Mouse (Mus musculus): Measurements from ENCODE around the gene H2-Eb1. TPM values are rescaled to one million over a fixed set of nuclear protein-coding genes. Genes with fewer than 3 reads are reported as not detected.

Gene H2-Eb1
- polyA plus RNA-seq, 1 experiment = 398 TPM

GRCm38 (mm10) chr17:34326373-34326772 is 20.7 kb downstream of the H2-Eb1 start:
- Histone ChIP-seq H3K36me3 (ENCODE audit: control insufficient read depth, insufficient read depth, low read length) (no peaks in the 10 kb centered on the region), H3K4me1 (ENCODE audit: control insufficient read depth, insufficient read depth, insufficient read length, low read length) (no peaks in the 10 kb centered on the region), H3K4me3 (ENCODE audit: low read depth, low read length) (no peak overlapping the region), H3K27ac (ENCODE audit: insufficient read depth, low read depth, low read length) (no peak overlapping the region), H3K27me3 (ENCODE audit: control insufficient read depth, insufficient read depth, low read length) (no peaks in the 10 kb centered on the region)
- TF ChIP-seq CTCF (IDR thresholded peaks at IDR 0.05; ENCODE audit: extremely low read depth, insufficient read length, insufficient replicate concordance, low read depth, low read length) = no peak
- TF ChIP-seq POLR2A (IDR thresholded peaks at IDR 0.05; ENCODE audit: low read depth, low read length) = no peak
- WGBS = 74% methylated on average over 3 of the region's 3 CpGs

GRCm38 (mm10) chr17:34329807-34330206 is 24.1 kb downstream of the H2-Eb1 start:
- Histone ChIP-seq H3K36me3 (ENCODE audit: control insufficient read depth, insufficient read depth, low read length) (no peaks in the 10 kb centered on the region), H3K27ac (ENCODE audit: insufficient read depth, low read depth, low read length) (no peak overlapping the region), H3K4me3 (ENCODE audit: low read depth, low read length) (no peak overlapping the region), H3K4me1 (ENCODE audit: control insufficient read depth, insufficient read depth, insufficient read length, low read length) (no peaks in the 10 kb centered on the region), H3K27me3 (ENCODE audit: control insufficient read depth, insufficient read depth, low read length) (no peaks in the 10 kb centered on the region)
- TF ChIP-seq CTCF (IDR thresholded peaks at IDR 0.05; ENCODE audit: extremely low read depth, insufficient read length, insufficient replicate concordance, low read depth, low read length) (no peak), POLR2A (IDR thresholded peaks at IDR 0.05; ENCODE audit: low read depth, low read length) (no peak)
- WGBS = 72% methylated on average over 2 of the region's 2 CpGs

- Histone ChIP-seq H3K27ac (ENCODE audit: insufficient read depth, low read depth, low read length) (no peak overlapping the region), H3K4me1 (ENCODE audit: control insufficient read depth, insufficient read depth, insufficient read length, low read length) (no peaks in the 10 kb centered on the region), H3K27me3 (ENCODE audit: control insufficient read depth, insufficient read depth, low read length) (no peaks in the 10 kb centered on the region), H3K36me3 (ENCODE audit: control insufficient read depth, insufficient read depth, low read length) (no peaks in the 10 kb centered on the region), H3K4me3 (ENCODE audit: low read depth, low read length) (no peak overlapping the region)
- no peak for TF ChIP-seq POLR2A (IDR thresholded peaks at IDR 0.05; ENCODE audit: low read depth, low read length)
- TF ChIP-seq CTCF (IDR thresholded peaks at IDR 0.05; ENCODE audit: extremely low read depth, insufficient read length, insufficient replicate concordance, low read depth, low read length) = no peak
- WGBS = 95% methylated on average over 1 of the region's 1 CpGs
These were observed 25.5 kb downstream of the H2-Eb1 start for GRCm38 (mm10) chr17:34331200-34331599.

GRCm38 (mm10) chr17:34340619-34341402 is 35.1 kb downstream of the H2-Eb1 start:
- WGBS = 58% methylated on average over 3 of the region's 3 CpGs
- no peaks in the 10 kb centered on the region for H3K36me3 ChIP-seq (ENCODE audit: control insufficient read depth, insufficient read depth, low read length)
- TF ChIP-seq POLR2A (IDR thresholded peaks at IDR 0.05; ENCODE audit: low read depth, low read length) (no peak), CTCF (IDR thresholded peaks at IDR 0.05; ENCODE audit: extremely low read depth, insufficient read length, insufficient replicate concordance, low read depth, low read length) (no peak)
- no peaks in the 10 kb centered on the region for H3K27me3 ChIP-seq (ENCODE audit: control insufficient read depth, insufficient read depth, low read length)
- H3K4me1 ChIP-seq (ENCODE audit: control insufficient read depth, insufficient read depth, insufficient read length, low read length) = no peaks in the 10 kb centered on the region
- no peak overlapping the region for H3K27ac ChIP-seq (ENCODE audit: insufficient read depth, low read depth, low read length)
- no peak overlapping the region for H3K4me3 ChIP-seq (ENCODE audit: low read depth, low read length)

GRCm38 (mm10) chr17:34344882-34345281 is 39.2 kb downstream of the H2-Eb1 start:
- H3K4me3 ChIP-seq (ENCODE audit: low read depth, low read length) = no peak overlapping the region
- no peaks in the 10 kb centered on the region for H3K27me3 ChIP-seq (ENCODE audit: control insufficient read depth, insufficient read depth, low read length)
- 88% methylated on average over 4 of the region's 4 CpGs for WGBS
- no peaks in the 10 kb centered on the region for H3K36me3 ChIP-seq (ENCODE audit: control insufficient read depth, insufficient read depth, low read length)
- H3K4me1 ChIP-seq (ENCODE audit: control insufficient read depth, insufficient read depth, insufficient read length, low read length) = no peaks in the 10 kb centered on the region; the same call in 1 of the 2 replicates
- H3K27ac ChIP-seq (ENCODE audit: insufficient read depth, low read depth, low read length) = no peak overlapping the region
- TF ChIP-seq CTCF (IDR thresholded peaks at IDR 0.05; ENCODE audit: extremely low read depth, insufficient read length, insufficient replicate concordance, low read depth, low read length) = no peak
- no peak for TF ChIP-seq POLR2A (IDR thresholded peaks at IDR 0.05; ENCODE audit: low read depth, low read length)

GRCm38 (mm10) chr17:34345486-34345885 is 39.8 kb downstream of the H2-Eb1 start:
- 79% methylated on average over 7 of the region's 7 CpGs for WGBS
- TF ChIP-seq POLR2A (IDR thresholded peaks at IDR 0.05; ENCODE audit: low read depth, low read length) (no peak), CTCF (IDR thresholded peaks at IDR 0.05; ENCODE audit: extremely low read depth, insufficient read length, insufficient replicate concordance, low read depth, low read length) (no peak)
- Histone ChIP-seq H3K36me3 (ENCODE audit: control insufficient read depth, insufficient read depth, low read length) (no peaks in the 10 kb centered on the region), H3K27me3 (ENCODE audit: control insufficient read depth, insufficient read depth, low read length) (peaks cover 3% of the 10 kb centered on the region; the same call in 1 of the 2 replicates), H3K27ac (ENCODE audit: insufficient read depth, low read depth, low read length) (no peak overlapping the region), H3K4me1 (ENCODE audit: control insufficient read depth, insufficient read depth, insufficient read length, low read length) (no peaks in the 10 kb centered on the region; the same call in 1 of the 2 replicates), H3K4me3 (ENCODE audit: low read depth, low read length) (no peak overlapping the region)

- H3K4me3 ChIP-seq (ENCODE audit: low read depth, low read length) = no peak overlapping the region
- 56% methylated on average over 3 of the region's 3 CpGs for WGBS
- no peak overlapping the region for H3K27ac ChIP-seq (ENCODE audit: insufficient read depth, low read depth, low read length)
- no peaks in the 10 kb centered on the region for H3K36me3 ChIP-seq (ENCODE audit: control insufficient read depth, insufficient read depth, low read length)
- H3K27me3 ChIP-seq (ENCODE audit: control insufficient read depth, insufficient read depth, low read length) = peaks cover 3% of the 10 kb centered on the region; the same call in 1 of the 2 replicates
- H3K4me1 ChIP-seq (ENCODE audit: control insufficient read depth, insufficient read depth, insufficient read length, low read length) = no peaks in the 10 kb centered on the region; the same call in 1 of the 2 replicates
- no peak for TF ChIP-seq POLR2A (IDR thresholded peaks at IDR 0.05; ENCODE audit: low read depth, low read length)
- no peak for TF ChIP-seq CTCF (IDR thresholded peaks at IDR 0.05; ENCODE audit: extremely low read depth, insufficient read length, insufficient replicate concordance, low read depth, low read length)
These were observed 40.4 kb downstream of the H2-Eb1 start for GRCm38 (mm10) chr17:34346041-34346440.
